Mouse (Mus musculus): ENCODE measurements at regions not wholly inside any gene's neighbourhood (a gene's known extent, or its start where the extent isn't known, plus 50 kb on each side); places are given as distances from the start of the nearest gene placed in this dataset.

GRCm38 (mm10) chrX:167152611-167153010 lies 56.5 kb downstream of the Tmsb4x start:
- peak; percentile 6 for DNase-seq

- DNase-seq, result no peak
Measured at GRCm38 (mm10) chrX:167151341-167151740, 57.8 kb downstream of the Tmsb4x start.

- DNase-seq, result no peak
Measured at GRCm38 (mm10) chrX:167149400-167149799, 59.7 kb downstream of the Tmsb4x start.

- no peak for DNase-seq
Measured at GRCm38 (mm10) chrX:167146513-167147360, 62.4 kb downstream of the Tmsb4x start.

- no peak for DNase-seq
Measured at GRCm38 (mm10) chrX:167145508-167146182, 63.5 kb downstream of the Tmsb4x start.

- DNase-seq, result no peak
Measured at GRCm38 (mm10) chrX:167139110-167139509, 70.0 kb downstream of the Tmsb4x start.

- no peak for DNase-seq
Measured at GRCm38 (mm10) chrX:167134250-167134649, 74.9 kb downstream of the Tmsb4x start.

- DNase-seq, result no peak
Measured at GRCm38 (mm10) chrX:167132989-167133395, 76.1 kb downstream of the Tmsb4x start.

- no peak for DNase-seq
Measured at GRCm38 (mm10) chrX:167131317-167131716, 77.8 kb downstream of the Tmsb4x start.

- no peak for DNase-seq
Measured at GRCm38 (mm10) chrX:167130601-167131000, 78.5 kb downstream of the Tmsb4x start.

GRCm38 (mm10) chrX:167119288-167119687 lies 89.8 kb downstream of the Tmsb4x start:
- DNase-seq, result no peak

- DNase-seq, result no peak
Measured at GRCm38 (mm10) chrX:167115096-167115495, 94.0 kb downstream of the Tmsb4x start.

GRCm38 (mm10) chrX:167111059-167111871 lies 97.8 kb downstream of the Tmsb4x start:
- no peak for DNase-seq

GRCm38 (mm10) chrX:167108356-167108755 lies 100.8 kb downstream of the Tmsb4x start:
- DNase-seq, result no peak

GRCm38 (mm10) chrX:167107469-167107868 lies 101.6 kb downstream of the Tmsb4x start:
- DNase-seq, result no peak

GRCm38 (mm10) chrX:167105931-167106417 lies 103.1 kb downstream of the Tmsb4x start:
- DNase-seq, result no peak

- DNase-seq, result no peak
Measured at GRCm38 (mm10) chrX:167105354-167105753, 103.8 kb downstream of the Tmsb4x start.

GRCm38 (mm10) chrX:167104247-167104621 lies 104.9 kb downstream of the Tmsb4x start:
- no peak for DNase-seq

- no peak for DNase-seq
Measured at GRCm38 (mm10) chrX:167103501-167104246, 105.4 kb downstream of the Tmsb4x start.

- no peak for DNase-seq
Measured at GRCm38 (mm10) chrX:167101929-167102328, 107.2 kb downstream of the Tmsb4x start.

GRCm38 (mm10) chrX:167099411-167099810 lies 109.7 kb downstream of the Tmsb4x start:
- no peak for DNase-seq

- DNase-seq, result no peak
Measured at GRCm38 (mm10) chrX:167098914-167099313, 110.2 kb downstream of the Tmsb4x start.

All from kidney, adult 11 months (tissue).